Mouse (Mus musculus) kidney, embryonic 14.5 days (tissue): Measurements from ENCODE around the gene Olfr385. TPM values are rescaled to one million over a fixed set of nuclear protein-coding genes. Genes with fewer than 3 reads are reported as not detected.
"Not testable (repeated sequence)": the region's sequence is repeated elsewhere in the genome, so short reads cannot be mapped to it uniquely, and the experiment has no call there.

ENCODE experiments used
- ATAC-seq: fragments of 200-750 bp; cut with Nextera tagmentation; 2 replicates; pipeline ENCODE4 v1.8.0; 2017; ENCODE audit warnings: moderate number of reproducible peaks, mild to moderate bottlenecking, moderate TSS enrichment, moderate library complexity; ENCODE audit not compliant: low FRiP score, low TSS enrichment
- H3K27ac ChIP-seq: fragments of 300-500 bp; sonication (generic); 2 replicates; pipeline ENCODE4 v1.5.1; 2014; ENCODE audit warnings: low read depth, mild to moderate bottlenecking, low read length, moderate library complexity, mixed read lengths
- H3K27me3 ChIP-seq: fragments of 300-500 bp; sonication (generic); 2 replicates; pipeline ENCODE4 v1.6.1; 2014; ENCODE audit warnings: mild to moderate bottlenecking, low read length; ENCODE audit not compliant: control insufficient read depth, insufficient read depth
- H3K36me3 ChIP-seq: fragments of 300-500 bp; sonication (generic); 2 replicates; pipeline ENCODE4 v1.6.1; 2014; ENCODE audit warnings: low read length, mixed read lengths; ENCODE audit not compliant: control insufficient read depth, insufficient read depth
- H3K4me1 ChIP-seq: fragments of 300-500 bp; sonication (generic); 2 replicates; pipeline ENCODE4 v1.6.1; 2014; ENCODE audit warnings: low read length, mixed read lengths; ENCODE audit not compliant: control insufficient read depth, insufficient read depth
- H3K4me2 ChIP-seq: fragments of 300-500 bp; sonication (generic); replicated peaks from 2 replicates; pipeline ENCODE4 v1.6.1; 2014; ENCODE audit warnings: low read depth, mild to moderate bottlenecking, low read length
- H3K4me3 ChIP-seq: fragments of 300-500 bp; sonication (generic); 2 replicates; pipeline ENCODE4 v1.5.1; 2014; ENCODE audit warnings: mild to moderate bottlenecking, low read length
- H3K9ac ChIP-seq: fragments of 300-500 bp; sonication (generic); 2 replicates; pipeline ENCODE4 v1.6.1; 2014; ENCODE audit warnings: low read depth, mild to moderate bottlenecking, low read length, moderate library complexity
- H3K9me3 ChIP-seq: fragments of 300-500 bp; sonication (generic); 2 replicates; pipeline ENCODE4 v1.6.1; 2016; ENCODE audit warnings: low read length; ENCODE audit not compliant: control insufficient read depth
- WGBS: fragments of 180-500 bp; shearing (Covaris S2); extraction: QIAGEN DNeasy Blood & Tissue Kit; methylation state at CpG from one replicate; pipeline ENCODE4 v1.1.7; 2014; 5-methylcytosine and 5-hydroxymethylcytosine counted together
- polyA plus RNA-seq: library from polyadenylated mRNA; unstranded; fragments of >200 nt; fragmentation: Nextera tagmentation; extraction: Ambion mirVana; gene quantifications from 2 replicates; pipeline ENCODE4 v1.2.1, GENCODE M21; 2014

Olfr385 gene
- not detected in 2 replicates for polyA plus RNA-seq

DNA sequence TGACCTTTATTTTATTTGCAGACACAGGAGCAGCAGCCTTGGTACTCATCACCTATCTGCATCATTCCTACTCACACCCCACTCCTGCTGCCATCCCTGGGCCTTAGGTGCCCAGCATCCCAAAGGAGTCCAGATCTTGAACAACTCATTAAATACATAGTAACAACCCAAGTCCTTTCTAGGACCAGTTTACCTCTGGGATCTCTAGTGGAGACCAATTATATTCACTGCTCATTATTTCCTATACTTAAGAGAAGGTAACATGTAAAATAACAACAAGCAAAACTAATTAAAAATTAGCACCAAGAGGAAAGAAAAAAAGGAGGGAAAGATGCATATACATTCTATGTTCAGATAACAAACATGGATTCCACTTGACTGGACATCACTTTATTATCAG is at the start of gene Olfr385:
Gene Olfr385 (minus strand): TSS at position 101 of the 400 bp plus-strand sequence.
- Histone ChIP-seq H3K27ac (no peak within 1 kb of the TSS), H3K27me3 (no peaks in the 10 kb centered on the region), H3K36me3 (no peaks in the 10 kb centered on the region), H3K4me1 (no peaks in the 10 kb centered on the region), H3K4me3 (no peak within 1 kb of the TSS), H3K9ac (no peak within 1 kb of the TSS), H3K9me3 (no peaks in the 10 kb centered on the region), H3K4me2 (no peak within 1 kb of the TSS)
- no peak for ATAC-seq

DNA sequence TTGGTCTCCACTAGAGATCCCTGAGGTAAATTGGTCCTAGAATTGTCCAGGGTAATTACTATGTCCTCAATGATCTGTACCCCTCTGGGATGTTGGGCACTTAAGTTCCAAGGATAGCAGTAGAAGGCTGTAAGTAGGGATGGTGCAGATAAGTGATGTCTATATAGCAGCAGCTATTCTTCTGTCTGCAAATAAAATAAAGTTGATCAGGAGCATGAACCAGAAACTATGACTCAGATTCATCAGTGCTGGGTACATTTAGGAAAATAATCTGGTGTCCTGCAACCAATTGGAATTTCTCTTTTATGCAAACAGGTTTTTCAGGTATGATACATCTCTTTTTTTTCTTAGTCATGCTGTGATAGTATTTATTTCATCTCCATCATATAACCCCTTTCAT is 5.5 kb upstream of the Olfr385 start, which contains the start of gene Olfr384:
Gene Olfr384 (plus strand): TSS at position 301 of the 400 bp plus-strand sequence.
- H3K4me2 ChIP-seq, result no peak within 1 kb of the TSS
- no peak within 1 kb of the TSS for H3K4me3 ChIP-seq
- H3K27me3 ChIP-seq, result no peaks in the 10 kb centered on the region
- H3K4me1 ChIP-seq, result no peaks in the 10 kb centered on the region
- no peak within 1 kb of the TSS for H3K9ac ChIP-seq
- no peak for ATAC-seq
- H3K36me3 ChIP-seq, result no peaks in the 10 kb centered on the region
- H3K27ac ChIP-seq, result no peak within 1 kb of the TSS
- no peaks in the 10 kb centered on the region for H3K9me3 ChIP-seq

DNA sequence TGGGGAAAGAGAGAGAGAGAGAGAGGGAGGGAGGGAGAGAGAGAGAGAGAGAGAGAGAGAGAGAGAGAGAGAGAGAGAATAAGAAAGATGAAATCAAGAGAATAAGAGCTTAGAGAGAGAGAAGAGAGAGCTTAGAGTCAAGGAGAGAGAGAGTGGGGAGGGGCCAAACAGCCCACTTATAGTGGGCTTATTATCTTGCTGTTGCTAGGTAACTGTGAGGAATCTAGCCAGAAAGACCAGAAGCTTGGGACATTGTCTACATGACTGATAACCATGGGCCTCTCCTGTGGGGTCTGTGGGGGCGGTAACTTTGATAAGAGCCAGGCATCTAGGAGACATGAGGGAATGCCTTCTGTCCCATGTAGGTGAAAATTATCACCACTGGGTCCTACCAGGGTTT is 9.6 kb downstream of the Olfr385 start:
- 80% methylated on average over 1 of the region's 1 CpGs for WGBS

DNA sequence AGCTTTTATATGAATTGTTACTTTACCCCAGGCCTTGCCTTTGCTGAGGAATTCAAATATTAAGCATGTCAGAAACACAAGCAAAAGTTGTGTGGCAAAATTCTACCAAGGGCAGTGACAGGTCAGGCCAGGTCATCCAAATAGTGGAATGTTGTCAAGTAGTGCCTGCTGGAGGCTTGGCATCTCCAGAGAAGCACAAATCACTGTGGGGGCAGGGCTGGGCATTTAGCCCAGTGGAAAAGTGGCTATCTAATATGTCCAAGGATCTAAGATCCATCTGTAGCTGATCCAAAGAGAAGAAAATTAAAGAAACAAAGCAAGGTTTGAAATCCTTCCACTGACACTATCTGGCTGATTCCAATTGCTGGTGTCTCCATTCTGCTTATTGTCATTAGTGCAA is 12.9 kb downstream of the Olfr385 start:
- ATAC-seq, result no peak
- H3K9ac ChIP-seq, result no peak overlapping the region
- no peak overlapping the region for H3K4me2 ChIP-seq
- no peaks in the 10 kb centered on the region for H3K36me3 ChIP-seq
- H3K4me1 ChIP-seq, result no peaks in the 10 kb centered on the region
- no peaks in the 10 kb centered on the region for H3K27me3 ChIP-seq
- peaks cover 2% of the 10 kb centered on the region; the same call in 1 of the 2 replicates for H3K9me3 ChIP-seq
- no peak overlapping the region for H3K27ac ChIP-seq
- no peak overlapping the region for H3K4me3 ChIP-seq

More for the DNA sequence above, 9.6 kb downstream of the Olfr385 start:
- not testable (repeated sequence) for ATAC-seq, H3K36me3 ChIP-seq, H3K27me3 ChIP-seq, H3K27ac ChIP-seq, H3K4me1 ChIP-seq, H3K9me3 ChIP-seq, H3K9ac ChIP-seq, H3K4me2 ChIP-seq, H3K4me3 ChIP-seq

Other genes starting within 250 kb of the Olfr385 start
- gene Olfr20, start 242.2 kb downstream of the Olfr385 start, polyA plus RNA-seq, result not detected in 2 replicates
- not detected in 2 replicates for gene Olfr376, start 221.8 kb downstream of the Olfr385 start, polyA plus RNA-seq
- gene Olfr1, start 193.4 kb downstream of the Olfr385 start, polyA plus RNA-seq, result not detected in 2 replicates
- not detected in 2 replicates for gene Olfr378, start 164.5 kb downstream of the Olfr385 start, polyA plus RNA-seq
- gene Olfr380, start 135.5 kb downstream of the Olfr385 start, polyA plus RNA-seq, result not detected in 2 replicates
- gene Olfr381, start 101.4 kb downstream of the Olfr385 start, polyA plus RNA-seq, result not detected in 2 replicates
- not detected in 2 replicates for gene Olfr382, start 75.8 kb downstream of the Olfr385 start, polyA plus RNA-seq
- gene Olfr384, start 5.6 kb upstream of the Olfr385 start, polyA plus RNA-seq, result not detected in 2 replicates
- not detected in 2 replicates for gene Zfp735, start 95.8 kb upstream of the Olfr385 start, polyA plus RNA-seq
- not detected in 2 replicates for gene Olfr389, start 187.7 kb upstream of the Olfr385 start, polyA plus RNA-seq
- not detected in 2 replicates for gene Olfr390, start 190.0 kb upstream of the Olfr385 start, polyA plus RNA-seq
- gene Olfr391-ps, start 210.0 kb upstream of the Olfr385 start, polyA plus RNA-seq, result not detected in 2 replicates
- not detected in 2 replicates for gene Olfr392, start 224.0 kb upstream of the Olfr385 start, polyA plus RNA-seq